Mouse (Mus musculus) hindbrain, embryonic 13.5 days (tissue): Measurements from ENCODE around the gene Trp53i13. TPM values are rescaled to one million over a fixed set of nuclear protein-coding genes. Genes with fewer than 3 reads are reported as not detected.

Source experiments
- ATAC-seq: fragments of 200-750 bp; cut with Nextera tagmentation; 2 replicates; pipeline ENCODE4 v1.8.0; 2017; ENCODE audit warnings: moderate TSS enrichment; ENCODE audit not compliant: low FRiP score
- H3K27ac ChIP-seq: fragments of 300-500 bp; sonication (generic); 2 replicates; pipeline ENCODE4 v1.5.1; 2015; ENCODE audit warnings: inconsistent platforms, mild to moderate bottlenecking, moderate library complexity
- H3K27me3 ChIP-seq: fragments of 300-500 bp; sonication (generic); 2 replicates; pipeline ENCODE4 v1.6.1; 2015; ENCODE audit warnings: mild to moderate bottlenecking, inconsistent platforms
- H3K36me3 ChIP-seq: fragments of 300-500 bp; sonication (generic); 2 replicates; pipeline ENCODE4 v1.6.1; 2015; ENCODE audit warnings: mild to moderate bottlenecking, inconsistent platforms
- H3K4me1 ChIP-seq: fragments of 300-500 bp; sonication (generic); replicated peaks from 2 replicates; pipeline ENCODE4 v1.6.1; 2015; ENCODE audit warnings: inconsistent platforms
- H3K4me2 ChIP-seq: fragments of 300-500 bp; sonication (generic); 2 replicates; pipeline ENCODE4 v1.6.1; 2015; ENCODE audit warnings: inconsistent platforms, mild to moderate bottlenecking, moderate library complexity
- H3K4me3 ChIP-seq: fragments of 300-500 bp; sonication (generic); 2 replicates; pipeline ENCODE4 v1.5.1; 2015; ENCODE audit warnings: mild to moderate bottlenecking, inconsistent platforms
- H3K9ac ChIP-seq: fragments of 300-500 bp; sonication (generic); 2 replicates; pipeline ENCODE4 v1.6.1; 2015; ENCODE audit warnings: mild to moderate bottlenecking, inconsistent platforms
- H3K9me3 ChIP-seq: fragments of 300-500 bp; sonication (generic); 2 replicates; pipeline ENCODE4 v1.6.1; 2016; ENCODE audit warnings: inconsistent platforms
- WGBS: fragments of 180-500 bp; shearing (Covaris S2); methylation state at CpG from one replicate; pipeline ENCODE4 v1.1.7; 2015; 5-methylcytosine and 5-hydroxymethylcytosine counted together
- polyA plus RNA-seq: library from polyadenylated mRNA; unstranded; fragments of >200 nt; fragmentation: Nextera tagmentation; extraction: Ambion mirVana; gene quantifications from 2 replicates; pipeline ENCODE4 v1.2.1, GENCODE M21; 2015

Trp53i13 gene
- polyA plus RNA-seq, 1 experiment from 2014 or later, result 15.5 TPM

GRCm38 (mm10) chr11:77495507-77495906 lies 20.3 kb downstream of the Trp53i13 start:
- no peaks in the 10 kb centered on the region for H3K9me3 ChIP-seq
- H3K27ac ChIP-seq, result no peak overlapping the region
- peak overlapping the region; percentile 98 for H3K9ac ChIP-seq
- peaks cover 17% of the 10 kb centered on the region for H3K36me3 ChIP-seq
- peaks cover 89% of the 10 kb centered on the region for H3K4me1 ChIP-seq
- H3K27me3 ChIP-seq, result no peaks in the 10 kb centered on the region
- peak overlapping the region; percentile 96 for H3K4me2 ChIP-seq
- peak overlapping the region; percentile 96; the same call in 1 of the 2 replicates for H3K4me3 ChIP-seq
- ATAC-seq, result no peak

GRCm38 (mm10) chr11:77494782-77495181 lies 21.0 kb downstream of the Trp53i13 start:
- WGBS, result 77% methylated on average over 6 of the region's 6 CpGs
- peak overlapping the region; percentile 96 for H3K4me2 ChIP-seq
- 0 out of 2 replicates have a peak overlapping the region, but pooled peaks have one; percentile 95 for H3K27ac ChIP-seq

GRCm38 (mm10) chr11:77494344-77494676 lies 21.5 kb downstream of the Trp53i13 start:
- Histone ChIP-seq H3K9me3 (no peaks in the 10 kb centered on the region), H3K27me3 (no peaks in the 10 kb centered on the region), H3K36me3 (peaks cover 5% of the 10 kb centered on the region), H3K4me2 (peak overlapping the region; percentile 96), H3K4me3 (peak overlapping the region; percentile 96), H3K27ac (peak overlapping the region; percentile 95), H3K9ac (peak overlapping the region; percentile 98), H3K4me1 (peaks cover 83% of the 10 kb centered on the region)
- 35% methylated on average over 4 of the region's 4 CpGs for WGBS
- no peak for ATAC-seq

More at GRCm38 (mm10) chr11:77494782-77495181, 21.0 kb downstream of the Trp53i13 start:
- no peak for ATAC-seq
- Histone ChIP-seq H3K9me3 (no peaks in the 10 kb centered on the region), H3K27me3 (no peaks in the 10 kb centered on the region), H3K4me1 (peaks cover 88% of the 10 kb centered on the region), H3K36me3 (peaks cover 10% of the 10 kb centered on the region), H3K9ac (peak overlapping the region; percentile 98), H3K4me3 (peak overlapping the region; percentile 96)

GRCm38 (mm10) chr11:77493512-77494343 lies 22.1 kb downstream of the Trp53i13 start, which contains the start of gene Git1:
Gene Git1 (plus strand): TSS chr11:77493562.
- Histone ChIP-seq H3K4me1 (peaks cover 82% of the 10 kb centered on the region), H3K4me2 (peak within 1 kb of the TSS; percentile 96), H3K27me3 (no peaks in the 10 kb centered on the region), H3K9me3 (no peaks in the 10 kb centered on the region), H3K27ac (peak within 1 kb of the TSS; percentile 95), H3K36me3 (0 out of 2 replicates have a peak, but pooled peaks cover under 1% of the 10 kb centered on the region), H3K9ac (peak within 1 kb of the TSS; percentile 98), H3K4me3 (peak within 1 kb of the TSS; percentile 96)
- under 1% methylated on average over 67 of the region's 74 CpGs for WGBS
- ATAC-seq, result no peak

- peaks cover 82% of the 10 kb centered on the region for H3K4me1 ChIP-seq
- peak overlapping the region; percentile 96 for H3K4me3 ChIP-seq
- peak; percentile 63 for ATAC-seq
- under 1% methylated on average over 24 of the region's 32 CpGs for WGBS
- H3K27me3 ChIP-seq, result no peaks in the 10 kb centered on the region
- H3K27ac ChIP-seq, result peak overlapping the region; percentile 95
- H3K9me3 ChIP-seq, result no peaks in the 10 kb centered on the region
- peak overlapping the region; percentile 72 for H3K9ac ChIP-seq
- H3K36me3 ChIP-seq, result no peaks in the 10 kb centered on the region
- H3K4me2 ChIP-seq, result peak overlapping the region; percentile 74
Observed at GRCm38 (mm10) chr11:77492911-77493332, 22.9 kb downstream of the Trp53i13 start.

- no peak for ATAC-seq
- peak overlapping the region; percentile 72 for H3K9ac ChIP-seq
- peaks cover 82% of the 10 kb centered on the region for H3K4me1 ChIP-seq
- no peaks in the 10 kb centered on the region for H3K27me3 ChIP-seq
- H3K4me3 ChIP-seq, result peak overlapping the region; percentile 96
- H3K4me2 ChIP-seq, result peak overlapping the region; percentile 74
- H3K9me3 ChIP-seq, result no peaks in the 10 kb centered on the region
- peak overlapping the region; percentile 95 for H3K27ac ChIP-seq
- H3K36me3 ChIP-seq, result no peaks in the 10 kb centered on the region
- WGBS, result under 1% methylated on average over 18 of the region's 18 CpGs
Observed at GRCm38 (mm10) chr11:77492311-77492871, 23.4 kb downstream of the Trp53i13 start.

GRCm38 (mm10) chr11:77491502-77492291 lies 24.1 kb downstream of the Trp53i13 start:
- under 1% methylated on average over 23 of the region's 23 CpGs for WGBS
- H3K9ac ChIP-seq, result peak overlapping the region; percentile 98
- H3K4me2 ChIP-seq, result peak overlapping the region; percentile 74
- peak overlapping the region; percentile 96 for H3K4me3 ChIP-seq
- peak; percentile 53; the same call in 1 of the 2 replicates for ATAC-seq
- no peaks in the 10 kb centered on the region for H3K27me3 ChIP-seq
- peak overlapping the region; percentile 95 for H3K27ac ChIP-seq
- no peaks in the 10 kb centered on the region for H3K36me3 ChIP-seq
- H3K4me1 ChIP-seq, result peaks cover 83% of the 10 kb centered on the region
- no peaks in the 10 kb centered on the region for H3K9me3 ChIP-seq

GRCm38 (mm10) chr11:77491123-77491501 lies 24.7 kb downstream of the Trp53i13 start:
- Histone ChIP-seq H3K4me2 (peak overlapping the region; percentile 74), H3K27ac (peak overlapping the region; percentile 95), H3K4me3 (peak overlapping the region; percentile 96), H3K36me3 (no peaks in the 10 kb centered on the region), H3K9me3 (no peaks in the 10 kb centered on the region), H3K27me3 (no peaks in the 10 kb centered on the region), H3K9ac (peak overlapping the region; percentile 98), H3K4me1 (peaks cover 85% of the 10 kb centered on the region)
- 0% methylated on average over 13 of the region's 13 CpGs for WGBS
- peak; percentile 57 for ATAC-seq

GRCm38 (mm10) chr11:77490451-77490850 lies 25.3 kb downstream of the Trp53i13 start:
- no peak for ATAC-seq
- peak overlapping the region; percentile 98 for H3K9ac ChIP-seq
- peaks cover 85% of the 10 kb centered on the region for H3K4me1 ChIP-seq
- H3K4me2 ChIP-seq, result peak overlapping the region; percentile 74
- peak overlapping the region; percentile 95 for H3K27ac ChIP-seq
- H3K4me3 ChIP-seq, result peak overlapping the region; percentile 96
- no peaks in the 10 kb centered on the region for H3K36me3 ChIP-seq
- no peaks in the 10 kb centered on the region for H3K9me3 ChIP-seq
- no peaks in the 10 kb centered on the region for H3K27me3 ChIP-seq
- WGBS, result 67% methylated on average over 6 of the region's 6 CpGs

GRCm38 (mm10) chr11:77489591-77490235 lies 26.1 kb downstream of the Trp53i13 start, which contains the start of gene Ankrd13b:
Gene Ankrd13b (minus strand): TSS chr11:77489678.
- ATAC-seq, result peak; percentile 55
- H3K4me2 ChIP-seq, result peak within 1 kb of the TSS; percentile 74
- no peaks in the 10 kb centered on the region for H3K9me3 ChIP-seq
- no peaks in the 10 kb centered on the region for H3K27me3 ChIP-seq
- H3K4me1 ChIP-seq, result peaks cover 85% of the 10 kb centered on the region
- H3K36me3 ChIP-seq, result no peaks in the 10 kb centered on the region
- peak within 1 kb of the TSS; percentile 95 for H3K27ac ChIP-seq
- H3K9ac ChIP-seq, result peak within 1 kb of the TSS; percentile 98
- WGBS, result under 1% methylated on average over 26 of the region's 87 CpGs
- H3K4me3 ChIP-seq, result peak within 1 kb of the TSS; percentile 96

GRCm38 (mm10) chr11:77488771-77489581 lies 26.8 kb downstream of the Trp53i13 start:
- Histone ChIP-seq H3K36me3 (no peaks in the 10 kb centered on the region), H3K9me3 (no peaks in the 10 kb centered on the region), H3K9ac (peak overlapping the region; percentile 98), H3K4me2 (peak overlapping the region; percentile 74), H3K4me1 (peaks cover 85% of the 10 kb centered on the region), H3K4me3 (peak overlapping the region; percentile 96), H3K27me3 (no peaks in the 10 kb centered on the region), H3K27ac (peak overlapping the region; percentile 95)
- no peak for ATAC-seq
- WGBS, result 2% methylated on average over 47 of the region's 55 CpGs
